Mouse (Mus musculus) small intestine, adult 2 months (tissue): ENCODE results near the gene Gm3591.
"Not testable (repeated sequence)": the region's sequence is repeated elsewhere in the genome, so short reads cannot be mapped to it uniquely, and the experiment has no call there.

Experiments
- CTCF ChIP-seq: fragments of 200-500 bp; IDR thresholded peaks from 2 replicates; pipeline ENCODE4 v1.5.1; 2012; ENCODE audit warnings: low read depth, mild to moderate bottlenecking, control low read depth, inconsistent platforms, low read length, moderate library complexity, mixed read lengths; ENCODE audit not compliant: insufficient replicate concordance, insufficient read length; ENCODE audit errors: extremely low read depth
- POLR2A ChIP-seq: fragments of 200-500 bp; IDR thresholded peaks from 2 replicates; pipeline ENCODE4 v1.6.1; 2012; ENCODE audit warnings: low read depth, mild to moderate bottlenecking, control low read depth, inconsistent platforms, low read length, moderate library complexity

- TF ChIP-seq CTCF, POLR2A: not testable (repeated sequence)
Observed at GRCm38 (mm10) chr14:6440774-6441173, 28.5 kb upstream of the Gm3591 start.
